In genomic region chr2:180334551-180334986, GRCm38 (mm10) we compare ENCODE assay signal across 8 mouse cellular contexts. TPM values are rescaled to one million over a fixed set of nuclear protein-coding genes. Genes with fewer than 3 reads are reported as not detected.
DNase-seq lines count a peak whose midpoint lies in the region; ATAC-seq and TF ChIP-seq lines count a peak whose summit lies in the region.

Gene Gata5, minus strand, starts transcription at chr2:180334699.

- no peaks in the 10 kb centered on the region for H3K9me3 ChIP-seq in forebrain, embryonic 14.5 days (replicated peaks; ENCODE audit: control insufficient read depth, low read length)
- H3K9me3 ChIP-seq in intestine, postnatal 0 days (ENCODE audit: control insufficient read depth), result no peaks in the 10 kb centered on the region
- no peaks in the 10 kb centered on the region for H3K9me3 ChIP-seq in liver, embryonic 16.5 days (replicated peaks; ENCODE audit: control insufficient read depth, low read length)

- TF ChIP-seq CTCF in intestine, postnatal 0 days (IDR thresholded peaks at IDR 0.05; ENCODE audit: low read depth), result no peak
- TF ChIP-seq CTCF in cerebellum, adult 2 months (IDR thresholded peaks at IDR 0.05; ENCODE audit: borderline replicate concordance, insufficient read depth, low read depth, low read length), result no peak

- H3K27ac ChIP-seq in forebrain, embryonic 14.5 days (ENCODE audit: low read depth, low read length), result no peak within 1 kb of the TSS
- H3K27ac ChIP-seq in intestine, postnatal 0 days (ENCODE audit: low read depth, low read length), result peak within 1 kb of the TSS; percentile 90
- no peak within 1 kb of the TSS for H3K27ac ChIP-seq in liver, embryonic 16.5 days (ENCODE audit: low read length)
- no peak within 1 kb of the TSS for H3K27ac ChIP-seq in cerebellum, adult 2 months (ENCODE audit: insufficient read depth, low read length)

- H3K9ac ChIP-seq in forebrain, embryonic 14.5 days (ENCODE audit: low read length), result peak within 1 kb of the TSS; percentile 21; the same call in 1 of the 2 replicates
- peak within 1 kb of the TSS; percentile 82 for H3K9ac ChIP-seq in intestine, postnatal 0 days (ENCODE audit: low read depth, low read length)
- no peak within 1 kb of the TSS for H3K9ac ChIP-seq in liver, embryonic 16.5 days (ENCODE audit: low read depth, low read length)

- peaks cover 49% of the 10 kb centered on the region for H3K27me3 ChIP-seq in forebrain, embryonic 14.5 days (replicated peaks; ENCODE audit: control insufficient read depth, insufficient read depth, low read length)
- peaks cover 8% of the 10 kb centered on the region; the same call in 1 of the 2 replicates for H3K27me3 ChIP-seq in intestine, postnatal 0 days (replicated peaks; ENCODE audit: control insufficient read depth, insufficient read depth, low read length)
- peaks cover 41% of the 10 kb centered on the region for H3K27me3 ChIP-seq in liver, embryonic 16.5 days (ENCODE audit: control insufficient read depth, insufficient read depth, low read depth, low read length)
- peaks cover 2% of the 10 kb centered on the region; the same call in 1 of the 2 replicates for H3K27me3 ChIP-seq in cerebellum, adult 2 months (ENCODE audit: control insufficient read depth, insufficient read depth, low read length)

- WGBS in forebrain, embryonic 14.5 days, result under 1% methylated on average over 33 of the region's 33 CpGs
- under 1% methylated on average over 33 of the region's 33 CpGs for WGBS in intestine, postnatal 0 days
- WGBS in liver, embryonic 16.5 days (ENCODE audit: insufficient replicate concordance), result 3% methylated on average over 32 of the region's 33 CpGs
- WGBS in cerebellum, adult 2 months, result 2% methylated on average over 33 of the region's 33 CpGs

- H3K4me3 ChIP-seq in forebrain, embryonic 14.5 days (ENCODE audit: low read depth, low read length), result peak within 1 kb of the TSS; percentile 25
- peak within 1 kb of the TSS; percentile 65 for H3K4me3 ChIP-seq in intestine, postnatal 0 days (ENCODE audit: low read depth, low read length)
- peak within 1 kb of the TSS; percentile 34 for H3K4me3 ChIP-seq in liver, embryonic 16.5 days (ENCODE audit: low read depth, low read length)
- H3K4me3 ChIP-seq in cerebellum, adult 2 months (replicated peaks; ENCODE audit: insufficient read depth, low read depth, low read length), result no peak within 1 kb of the TSS

- H3K4me2 ChIP-seq in forebrain, embryonic 14.5 days (ENCODE audit: low read length), result peak within 1 kb of the TSS; percentile 49
- H3K4me2 ChIP-seq in intestine, postnatal 0 days (replicated peaks; ENCODE audit: low read depth), result peak within 1 kb of the TSS; percentile 83
- peak within 1 kb of the TSS; percentile 35 for H3K4me2 ChIP-seq in liver, embryonic 16.5 days (ENCODE audit: low read depth, low read length)

- peak; percentile 42 for DNase-seq in adrenal gland, postnatal 25 days
- DNase-seq in forebrain, embryonic 14.5 days (ENCODE audit: low spot score), result peak; percentile 11
- DNase-seq in ovary, postnatal 10 days (ENCODE audit: low spot score), result peak; percentile 21
- DNase-seq in cerebellum, adult 2 months, result no peak
- DNase-seq in MN1 (ENCODE audit: low spot score), result no peak

- TF ChIP-seq POLR2A in cerebellum, adult 2 months (IDR thresholded peaks at IDR 0.05; ENCODE audit: borderline replicate concordance, insufficient read depth, low read length), result no peak

- ATAC-seq in forebrain, embryonic 14.5 days, result peak; percentile 46; the same call in 1 of the 2 replicates
- ATAC-seq in intestine, postnatal 0 days, result peak; percentile 47
- peak; percentile 41; the same call in 1 of the 2 replicates for ATAC-seq in liver, embryonic 16.5 days (ENCODE audit: low read depth)
- no peak for ATAC-seq in erythroid progenitor cell, adult 5-6 weeks (replicated peaks; ENCODE audit: low FRiP score, poor library complexity, severe bottlenecking)

- H3K36me3 ChIP-seq in forebrain, embryonic 14.5 days (ENCODE audit: control insufficient read depth, insufficient read depth, low read length), result no peaks in the 10 kb centered on the region
- peaks cover 3% of the 10 kb centered on the region; the same call in 1 of the 2 replicates for H3K36me3 ChIP-seq in intestine, postnatal 0 days (ENCODE audit: control insufficient read depth, insufficient read depth)
- no peaks in the 10 kb centered on the region for H3K36me3 ChIP-seq in liver, embryonic 16.5 days (ENCODE audit: control insufficient read depth, insufficient read depth)

- H3K4me1 ChIP-seq in forebrain, embryonic 14.5 days (ENCODE audit: control insufficient read depth, insufficient read depth, low read length), result peaks cover 8% of the 10 kb centered on the region
- H3K4me1 ChIP-seq in intestine, postnatal 0 days (replicated peaks; ENCODE audit: control insufficient read depth, insufficient read depth, low read length), result 0 out of 2 replicates have a peak, but pooled peaks cover 4% of the 10 kb centered on the region
- H3K4me1 ChIP-seq in liver, embryonic 16.5 days (ENCODE audit: control insufficient read depth, low read depth, low read length), result no peaks in the 10 kb centered on the region
- H3K4me1 ChIP-seq in cerebellum, adult 2 months (ENCODE audit: control insufficient read depth, insufficient read depth, low read length), result no peaks in the 10 kb centered on the region

RNA-seq across cellular contexts. Expression of gene Gata5, which starts in this region (rescaled TPM):
- total RNA-seq in adrenal gland, postnatal 25 days (2021), result 0.29 TPM in 1 of 2 replicates, not detected in the other
- polyA plus RNA-seq in forebrain, embryonic 14.5 days (2014; fragmentation: Nextera tagmentation; extraction: Ambion mirVana), result not detected in 2 replicates
- polyA plus RNA-seq in intestine, postnatal 0 days (2015; fragmentation: Nextera tagmentation; extraction: Ambion mirVana), result 20.9 and 23.9 TPM in 2 replicates
- polyA plus RNA-seq in liver, embryonic 16.5 days (2015; fragmentation: Nextera tagmentation; extraction: Ambion mirVana), result 0.16 and 0.38 TPM in 2 replicates
- polyA plus RNA-seq in cerebellum, adult 2 months (2012; rRNA removed), result not detected in 2 replicates
- not detected in 2 replicates for total RNA-seq in erythroid progenitor cell, adult 5-6 weeks (2015; ENCODE audit: low replicate concordance)
- total RNA-seq in erythroid progenitor cell, adult 5-6 weeks (2017; ENCODE audit: low replicate concordance), result not detected in 2 replicates

Comparison
In these comparisons a context has a peak if more than half of its experiments do, and no peak if none do; other contexts are left out.
1. RNA of gene Gata5 (polyA plus RNA-seq): 20.9 to 23.9 TPM in intestine, postnatal 0 days; 0.16 to 0.38 TPM in liver, embryonic 16.5 days, not detected in cerebellum, adult 2 months and not detected in forebrain, embryonic 14.5 days; every median in the first group is over 10 times any median in the second.
2. Peak in DNase-seq in adrenal gland, postnatal 25 days; RNA of the gene not detected or under 1 TPM.
3. Peak in DNase-seq, ATAC-seq, H3K4me3 ChIP-seq, H3K9ac ChIP-seq and H3K4me2 ChIP-seq in forebrain, embryonic 14.5 days; RNA of the gene not detected or under 1 TPM.
4. Peak in ATAC-seq, H3K4me3 ChIP-seq and H3K4me2 ChIP-seq in liver, embryonic 16.5 days; RNA of the gene not detected or under 1 TPM.
5. Peak in every context shown above with its lines, with median percentiles within 50 percentile points of each other: H3K4me2 ChIP-seq.